Mouse (Mus musculus) forebrain, embryonic 11.5 days (tissue): Measurements from ENCODE around the gene Rtn4ip1. TPM values are rescaled to one million over a fixed set of nuclear protein-coding genes. Genes with fewer than 3 reads are reported as not detected.
A peak's percentile ranks its signal among the peaks of the same experiment; 100 is the strongest.

Experiments
- ATAC-seq: fragments of 200-750 bp; cut with Nextera tagmentation; replicated peaks from 2 replicates; pipeline ENCODE4 v1.8.0; 2017; ENCODE audit warnings: moderate TSS enrichment; ENCODE audit not compliant: low FRiP score
- DNase-seq: peaks from one replicate; pipeline ENCODE4 v3.0.0-alpha.2; 2017; ENCODE audit warnings: low spot score
- H3K27ac ChIP-seq: fragments of 300-500 bp; sonication (generic); 2 replicates; pipeline ENCODE4 v1.5.1; 2014; ENCODE audit warnings: low read depth, low read length
- H3K27me3 ChIP-seq: fragments of 300-500 bp; sonication (generic); 2 replicates; pipeline ENCODE4 v1.6.1; 2014; ENCODE audit warnings: mild to moderate bottlenecking, low read length, mixed read lengths; ENCODE audit not compliant: control insufficient read depth, insufficient read depth
- H3K36me3 ChIP-seq: fragments of 300-500 bp; sonication (generic); 2 replicates; pipeline ENCODE4 v1.6.1; 2014; ENCODE audit warnings: mild to moderate bottlenecking, low read length, moderate library complexity, mixed read lengths; ENCODE audit not compliant: control insufficient read depth, insufficient read depth
- H3K4me1 ChIP-seq: fragments of 300-500 bp; sonication (generic); replicated peaks from 2 replicates; pipeline ENCODE4 v1.6.1; 2014; ENCODE audit warnings: low read length, mixed read lengths; ENCODE audit not compliant: control insufficient read depth, insufficient read depth
- H3K4me2 ChIP-seq: fragments of 300-500 bp; sonication (generic); 2 replicates; pipeline ENCODE4 v1.6.1; 2014; ENCODE audit warnings: low read depth, mild to moderate bottlenecking, low read length, moderate library complexity, mixed read lengths; ENCODE audit not compliant: severe bottlenecking
- H3K4me3 ChIP-seq: fragments of 300-500 bp; sonication (generic); 2 replicates; pipeline ENCODE4 v1.5.1; 2014; ENCODE audit warnings: low read depth, low read length
- H3K9ac ChIP-seq: fragments of 300-500 bp; sonication (generic); 2 replicates; pipeline ENCODE4 v1.6.1; 2014; ENCODE audit warnings: low read length
- H3K9me3 ChIP-seq: fragments of 300-500 bp; sonication (generic); 2 replicates; pipeline ENCODE4 v1.6.1; 2016; ENCODE audit warnings: low read length, mixed read lengths; ENCODE audit not compliant: control insufficient read depth
- WGBS: fragments of 180-500 bp; shearing (Covaris S2); extraction: QIAGEN DNeasy Blood & Tissue Kit; methylation state at CpG from one replicate; pipeline ENCODE4 v1.1.7; 2014; 5-methylcytosine and 5-hydroxymethylcytosine counted together
- polyA plus RNA-seq: library from polyadenylated mRNA; unstranded; fragments of >200 nt; fragmentation: Nextera tagmentation; extraction: Ambion mirVana; gene quantifications from 2 replicates; pipeline ENCODE4 v1.2.1, GENCODE M21; 2014

Rtn4ip1 gene
- polyA plus RNA-seq = 20.7 and 20.8 TPM in 2 replicates

GRCm38 (mm10) chr10:43901578-43902194 is at the start of gene Rtn4ip1, which contains the start of gene Qrsl1:
Rtn4ip1 (plus strand) TSS chr10:43901807.
Qrsl1 (minus strand) TSS chr10:43901745.
- Histone ChIP-seq H3K9ac (peak within 1 kb of the TSS; percentile 84), H3K4me2 (peak within 1 kb of the TSS; percentile 66), H3K27ac (no peak within 1 kb of the TSS), H3K36me3 (no peaks in the 10 kb centered on the region), H3K9me3 (no peaks in the 10 kb centered on the region), H3K4me3 (peak within 1 kb of the TSS; percentile 73), H3K4me1 (peaks cover 2% of the 10 kb centered on the region; the same call in 1 of the 2 replicates), H3K27me3 (no peaks in the 10 kb centered on the region)
- DNase-seq = peak; percentile 94
- peak; percentile 99 for ATAC-seq
- under 1% methylated on average over 40 of the region's 40 CpGs for WGBS

- H3K36me3 ChIP-seq = no peaks in the 10 kb centered on the region
- no peaks in the 10 kb centered on the region for H3K27me3 ChIP-seq
- H3K27ac ChIP-seq = no peak overlapping the region
- WGBS = 91% methylated on average over 5 of the region's 5 CpGs
- H3K4me2 ChIP-seq = no peak overlapping the region
- no peaks in the 10 kb centered on the region for H3K4me1 ChIP-seq
- H3K9ac ChIP-seq = no peak overlapping the region
- DNase-seq (no peak), ATAC-seq (no peak)
- H3K9me3 ChIP-seq = no peaks in the 10 kb centered on the region
- no peak overlapping the region for H3K4me3 ChIP-seq
Measured at GRCm38 (mm10) chr10:43851898-43852297, 49.7 kb upstream of the Rtn4ip1 start.

GRCm38 (mm10) chr10:43855916-43856315 is 45.7 kb upstream of the Rtn4ip1 start:
- Histone ChIP-seq H3K4me3 (no peak overlapping the region), H3K9ac (no peak overlapping the region), H3K9me3 (no peaks in the 10 kb centered on the region), H3K4me2 (no peak overlapping the region), H3K4me1 (no peaks in the 10 kb centered on the region), H3K36me3 (no peaks in the 10 kb centered on the region), H3K27ac (no peak overlapping the region), H3K27me3 (no peaks in the 10 kb centered on the region)
- ATAC-seq (no peak), DNase-seq (no peak)
- WGBS = 96% methylated on average over 9 of the region's 9 CpGs

- Histone ChIP-seq H3K27ac (no peak overlapping the region), H3K9me3 (no peaks in the 10 kb centered on the region), H3K27me3 (no peaks in the 10 kb centered on the region), H3K4me3 (no peak overlapping the region), H3K36me3 (no peaks in the 10 kb centered on the region), H3K4me2 (no peak overlapping the region), H3K9ac (no peak overlapping the region), H3K4me1 (no peaks in the 10 kb centered on the region)
- WGBS = 87% methylated on average over 3 of the region's 3 CpGs
- no peak for DNase-seq
- no peak for ATAC-seq
Measured at GRCm38 (mm10) chr10:43856351-43856750, 45.3 kb upstream of the Rtn4ip1 start.

- H3K36me3 ChIP-seq = no peaks in the 10 kb centered on the region
- no peak overlapping the region for H3K9ac ChIP-seq
- H3K27ac ChIP-seq = no peak overlapping the region
- no peak for ATAC-seq
- H3K4me3 ChIP-seq = no peak overlapping the region
- H3K4me2 ChIP-seq = no peak overlapping the region
- 74% methylated on average over 10 of the region's 10 CpGs for WGBS
- H3K27me3 ChIP-seq = no peaks in the 10 kb centered on the region
- peak; percentile 68 for DNase-seq
- H3K9me3 ChIP-seq = no peaks in the 10 kb centered on the region
- no peaks in the 10 kb centered on the region for H3K4me1 ChIP-seq
Measured at GRCm38 (mm10) chr10:43870752-43871151, 30.9 kb upstream of the Rtn4ip1 start.

GRCm38 (mm10) chr10:43871458-43871857 is 30.1 kb upstream of the Rtn4ip1 start:
- no peak for ATAC-seq
- H3K4me3 ChIP-seq = no peak overlapping the region
- H3K9ac ChIP-seq = no peak overlapping the region
- no peak overlapping the region for H3K4me2 ChIP-seq
- H3K27me3 ChIP-seq = no peaks in the 10 kb centered on the region
- H3K4me1 ChIP-seq = no peaks in the 10 kb centered on the region
- 84% methylated on average over 1 of the region's 1 CpGs for WGBS
- no peaks in the 10 kb centered on the region for H3K9me3 ChIP-seq
- no peak overlapping the region for H3K27ac ChIP-seq
- no peaks in the 10 kb centered on the region; the same call in 1 of the 2 replicates for H3K36me3 ChIP-seq
- DNase-seq = no peak

- 85% methylated on average over 9 of the region's 9 CpGs for WGBS
- DNase-seq = no peak
- H3K4me1 ChIP-seq = no peaks in the 10 kb centered on the region
- no peaks in the 10 kb centered on the region for H3K27me3 ChIP-seq
- H3K9ac ChIP-seq = no peak overlapping the region
- H3K36me3 ChIP-seq = no peaks in the 10 kb centered on the region; the same call in 1 of the 2 replicates
- H3K4me3 ChIP-seq = no peak overlapping the region
- no peak for ATAC-seq
- no peak overlapping the region for H3K4me2 ChIP-seq
- H3K9me3 ChIP-seq = no peaks in the 10 kb centered on the region
- no peak overlapping the region for H3K27ac ChIP-seq
Measured at GRCm38 (mm10) chr10:43887676-43888075, 13.9 kb upstream of the Rtn4ip1 start.

GRCm38 (mm10) chr10:43888976-43889375 is 12.6 kb upstream of the Rtn4ip1 start:
- H3K36me3 ChIP-seq = no peaks in the 10 kb centered on the region; the same call in 1 of the 2 replicates
- no peak overlapping the region for H3K4me3 ChIP-seq
- DNase-seq (no peak), ATAC-seq (no peak)
- H3K27me3 ChIP-seq = no peaks in the 10 kb centered on the region
- H3K9me3 ChIP-seq = no peaks in the 10 kb centered on the region
- WGBS = 93% methylated on average over 16 of the region's 16 CpGs
- no peak overlapping the region for H3K9ac ChIP-seq
- H3K27ac ChIP-seq = no peak overlapping the region
- no peak overlapping the region for H3K4me2 ChIP-seq
- no peaks in the 10 kb centered on the region for H3K4me1 ChIP-seq

- WGBS = 94% methylated on average over 4 of the region's 4 CpGs
- no peak overlapping the region for H3K27ac ChIP-seq
- H3K4me1 ChIP-seq = no peaks in the 10 kb centered on the region
- H3K36me3 ChIP-seq = no peaks in the 10 kb centered on the region; the same call in 1 of the 2 replicates
- no peaks in the 10 kb centered on the region for H3K27me3 ChIP-seq
- H3K4me3 ChIP-seq = no peak overlapping the region
- H3K9ac ChIP-seq = no peak overlapping the region
- H3K9me3 ChIP-seq = no peaks in the 10 kb centered on the region
- ATAC-seq = no peak
- H3K4me2 ChIP-seq = no peak overlapping the region
- DNase-seq = no peak
Measured at GRCm38 (mm10) chr10:43892971-43893370, 8.6 kb upstream of the Rtn4ip1 start.
